Mouse (Mus musculus): ENCODE data around the gene Pfkp.

GRCm38 (mm10) chr13:6636520-6636919 is 12.1 kb downstream of the Pfkp start:
- TF ChIP-seq CTCF (IDR thresholded peaks at IDR 0.05; ENCODE audit: borderline replicate concordance, control insufficient read depth, extremely low read depth, insufficient read depth, low read length, poor library complexity) (no peak), POLR2A (IDR thresholded peaks at IDR 0.05; ENCODE audit: control insufficient read depth, extremely low read depth, insufficient read depth, low read length, poor library complexity) (no peak)
